Mouse (Mus musculus): ENCODE results near the gene Slc25a35.
"Not testable (repeated sequence)": the region's sequence is repeated elsewhere in the genome, so short reads cannot be mapped to it uniquely, and the experiment has no call there.

Gene Slc25a35

GRCm38 (mm10) chr11:69006575-69006974, 38.6 kb downstream of the Slc25a35 start:
- DNase-seq (ENCODE audit: low spot score in 2 of 2) = not testable (repeated sequence)

- peak; percentile 96 to 97 for DNase-seq (ENCODE audit: low spot score in 2 of 2)
Measured at GRCm38 (mm10) chr11:69008182-69009121, 40.5 kb downstream of the Slc25a35 start, which contains the start of gene Pfas. TSS of gene Pfas (minus strand) at chr11:69008460.

GRCm38 (mm10) chr11:69009508-69009907, 41.6 kb downstream of the Slc25a35 start:
- DNase-seq (ENCODE audit: low spot score in 2 of 2) = no peak

DNA sequence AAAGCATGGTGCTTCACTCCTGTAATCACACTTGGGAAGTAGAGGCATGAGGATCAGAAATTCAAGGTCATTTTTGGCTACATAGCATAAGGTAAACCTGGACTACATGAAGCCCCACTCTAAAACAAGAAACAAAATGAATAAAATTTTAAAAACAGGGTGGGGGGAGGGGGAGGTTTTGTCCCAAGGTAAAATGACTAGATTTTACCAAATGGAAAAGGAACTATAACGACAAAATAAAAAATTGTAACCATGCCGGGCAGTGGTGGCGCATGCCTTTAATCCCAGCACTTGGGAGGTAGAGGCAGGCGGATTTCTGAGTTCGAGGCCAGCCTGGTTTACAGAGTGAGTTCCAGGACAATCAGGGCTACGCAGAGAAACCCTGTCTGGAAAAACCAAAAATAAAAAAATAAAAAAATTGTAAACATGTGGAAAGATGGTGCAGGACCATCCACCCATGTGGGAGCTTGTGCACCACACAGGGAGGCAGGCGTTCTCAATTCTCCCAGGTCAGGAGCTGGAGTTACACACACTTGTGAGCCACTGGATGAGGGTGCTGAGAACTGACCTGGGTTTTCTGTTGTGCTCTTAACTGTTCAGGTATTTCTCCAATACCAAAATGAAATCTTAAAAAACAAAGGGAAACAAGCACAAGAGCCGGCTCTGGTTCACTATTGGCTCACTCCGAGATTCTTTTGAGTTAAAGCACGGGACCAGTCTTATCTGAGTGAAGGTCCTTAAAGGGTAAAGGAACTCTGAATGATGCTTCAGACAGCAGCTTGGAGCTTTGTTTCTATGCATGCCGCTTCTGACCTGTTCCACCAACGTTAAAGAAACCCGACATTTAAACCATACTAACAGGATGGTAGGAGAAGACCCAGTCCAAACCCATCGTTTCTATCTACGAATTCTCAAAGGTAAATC, 42.7 kb downstream of the Slc25a35 start:
- no peak for DNase-seq (ENCODE audit: low spot score in 2 of 2)

- not testable (repeated sequence) for DNase-seq (ENCODE audit: low spot score in 2 of 2)
Measured at GRCm38 (mm10) chr11:69011445-69011844, 43.5 kb downstream of the Slc25a35 start.

GRCm38 (mm10) chr11:69012071-69012601, 44.2 kb downstream of the Slc25a35 start:
- peak; percentile 92 to 95 for DNase-seq (ENCODE audit: low spot score in 2 of 2)

DNA sequence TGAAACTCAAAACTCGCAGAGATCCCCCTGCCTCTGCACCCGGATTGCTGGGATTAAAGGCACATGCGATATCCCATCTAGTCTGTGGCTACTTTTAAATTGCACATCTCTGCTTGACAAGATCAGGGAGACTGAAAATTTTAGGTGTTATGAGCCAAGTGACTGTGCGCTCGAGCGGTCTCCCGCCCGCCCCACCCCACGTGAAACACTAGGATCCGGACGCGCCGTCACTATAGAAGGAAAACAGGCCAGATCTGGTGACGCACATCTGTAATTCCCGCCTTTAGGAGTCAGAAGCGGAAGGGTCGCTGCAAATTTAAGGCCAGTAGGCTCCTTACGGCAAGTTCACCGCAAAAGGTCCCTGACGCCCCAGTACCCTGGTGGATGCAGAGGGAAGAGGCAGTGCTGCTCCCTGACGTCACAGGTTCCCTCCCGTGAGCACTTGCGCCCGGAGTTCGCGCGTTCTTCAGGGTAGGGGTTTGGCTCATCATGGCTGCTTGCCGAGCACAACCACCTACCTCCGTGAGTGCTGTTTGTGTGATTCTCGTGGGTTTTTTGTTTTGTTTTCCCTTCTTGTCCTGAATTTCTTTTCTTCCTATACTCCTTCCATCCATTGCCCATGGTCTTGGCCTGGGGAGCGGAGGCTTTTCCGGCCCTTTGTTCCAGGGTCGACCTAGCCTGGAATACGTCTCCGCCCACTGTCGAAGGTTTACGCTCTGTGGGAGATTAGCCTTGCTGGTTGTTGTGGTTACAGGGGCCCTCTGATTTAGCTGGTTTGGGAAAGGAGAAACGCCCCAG, 47.9 kb downstream of the Slc25a35 start, which contains the start of gene Ctc1:
Gene Ctc1 (plus strand): TSS at position 268 of the 798 bp plus-strand sequence.
- peak; percentile 94 to 95 for DNase-seq (ENCODE audit: low spot score in 2 of 2)

DNA sequence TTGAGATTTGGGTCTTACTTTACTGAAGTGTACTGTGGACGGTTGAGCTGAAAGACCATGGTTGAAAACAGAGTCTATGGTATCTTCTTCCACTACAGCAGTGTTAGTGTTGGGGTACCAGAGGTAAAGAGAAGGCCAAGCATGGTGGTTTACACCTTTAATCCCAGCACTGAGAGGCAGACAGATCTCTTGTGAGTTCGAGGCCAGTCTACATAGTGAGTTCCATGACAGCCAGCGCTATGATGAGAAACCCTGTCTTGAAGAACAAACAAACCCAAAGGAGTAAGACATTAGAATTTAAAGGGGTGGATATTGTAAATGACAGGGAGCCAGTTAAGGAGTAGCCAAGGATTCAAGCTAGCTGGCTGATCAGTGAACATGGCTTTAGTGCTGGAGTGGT, 48.8 kb downstream of the Slc25a35 start:
- DNase-seq (ENCODE audit: low spot score in 2 of 2) = no peak

- DNase-seq (ENCODE audit: low spot score in 2 of 2) = no peak
Measured at GRCm38 (mm10) chr11:69020691-69021090, 52.8 kb downstream of the Slc25a35 start.

All from right cerebral cortex, postnatal 10 days (tissue).